Mouse (Mus musculus): ENCODE measurements around the gene Mto1.
"Not testable (repeated sequence)": the region's sequence is repeated elsewhere in the genome, so short reads cannot be mapped to it uniquely, and the experiment has no call there.

Mto1 gene

DNA sequence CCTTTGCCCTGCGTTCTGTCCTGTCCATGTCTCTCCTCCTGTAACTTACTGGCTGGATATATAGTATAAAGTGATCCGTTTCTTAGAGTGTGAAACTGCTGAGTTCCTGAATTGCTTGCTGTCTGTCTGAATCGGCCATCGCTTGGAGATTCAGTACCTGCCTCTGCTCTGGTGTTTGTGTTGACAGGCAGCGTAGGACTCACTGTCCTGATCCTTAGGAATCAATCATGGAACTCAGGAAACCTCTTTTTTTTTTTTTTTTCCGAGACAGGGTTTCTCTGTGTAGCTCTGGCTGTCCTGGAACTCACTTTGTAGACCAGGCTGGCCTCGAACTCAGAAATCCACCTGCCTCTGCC, 58.7 kb downstream of the Mto1 start:
- no peak for DNase-seq

DNA sequence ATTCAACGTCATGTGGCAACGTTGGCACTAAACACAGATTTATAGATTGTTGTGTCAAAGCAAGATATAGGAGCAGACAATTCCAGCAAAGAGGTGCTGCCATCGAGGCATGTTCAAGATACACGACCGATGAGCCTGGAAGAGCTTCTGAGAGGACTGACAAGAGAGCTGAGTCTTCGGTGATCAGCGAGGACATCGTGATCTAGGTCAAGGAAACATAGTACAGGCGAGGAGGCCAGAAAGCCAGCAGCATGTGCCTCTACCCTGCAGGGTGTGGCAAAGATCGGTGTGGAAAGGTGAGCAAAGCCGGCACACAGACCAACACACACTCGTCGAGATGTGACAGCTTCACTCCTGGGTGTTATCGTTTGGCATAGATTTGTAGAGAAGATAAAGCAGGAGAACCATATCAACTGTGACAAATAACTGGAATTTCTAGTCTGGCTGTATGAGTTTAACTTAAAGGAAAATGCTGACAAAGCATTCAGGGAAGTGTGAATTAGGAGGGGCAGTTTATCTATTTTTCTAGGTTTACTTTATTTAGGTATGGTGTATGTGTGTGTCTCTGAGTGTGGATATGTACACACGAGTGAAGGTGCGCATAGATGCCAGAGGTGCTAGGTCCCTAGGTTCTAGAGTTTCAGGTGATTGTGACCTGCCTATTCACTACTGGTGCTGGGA, 60.2 kb downstream of the Mto1 start:
- DNase-seq: no peak

DNA sequence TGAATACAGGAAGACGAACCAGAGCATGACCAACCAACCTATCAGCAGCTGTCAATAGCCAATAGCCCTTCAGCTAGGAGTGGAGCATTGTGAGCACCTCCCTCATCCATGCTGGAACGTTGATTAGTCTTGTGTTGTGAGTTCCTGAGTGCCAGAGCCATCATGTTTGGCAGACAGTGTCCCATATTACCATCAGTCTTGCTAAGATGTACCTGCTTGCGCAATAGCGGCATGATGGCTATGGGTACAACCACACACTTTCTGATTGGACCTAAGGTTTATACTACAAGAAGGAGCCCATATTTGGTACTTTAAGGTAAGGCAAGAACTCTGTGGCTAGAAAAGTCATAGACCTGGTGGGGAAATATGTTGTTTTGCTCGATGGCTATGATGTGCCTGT, 63.7 kb downstream of the Mto1 start:
- no peak for DNase-seq

DNA sequence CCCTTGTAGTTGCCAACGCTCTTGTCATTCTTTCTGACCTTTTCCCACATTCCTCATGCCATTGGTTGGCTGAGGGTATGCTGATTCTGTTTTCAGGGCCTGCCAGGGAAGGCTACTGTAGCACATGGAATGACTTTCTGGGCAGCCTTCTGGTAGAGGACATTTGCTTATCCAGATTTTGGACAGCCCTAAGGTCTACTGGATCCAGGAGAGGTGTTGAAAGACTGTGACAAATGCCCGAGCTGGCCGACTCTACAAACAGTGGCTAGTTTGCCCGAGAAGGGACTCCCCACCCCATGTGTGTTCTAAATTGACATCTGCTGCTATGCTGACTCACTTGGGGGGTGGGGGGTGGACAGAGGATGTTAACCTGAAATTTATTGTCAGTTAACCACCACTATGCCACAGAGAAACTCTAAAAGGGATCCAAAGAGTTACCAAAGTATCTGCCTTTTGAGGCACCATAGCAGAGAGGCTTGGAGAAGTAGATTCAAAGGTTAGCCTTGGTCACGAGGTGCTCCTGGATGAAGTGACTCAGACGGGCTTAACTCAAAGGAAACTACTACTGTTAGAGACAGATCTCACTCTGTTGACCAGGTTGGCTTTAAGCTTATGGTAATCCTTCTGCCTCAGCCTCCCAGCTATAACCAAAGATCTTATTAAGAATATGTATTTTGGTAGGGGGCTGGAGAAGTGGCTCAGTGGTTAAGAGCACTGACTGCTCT, 65.9 kb downstream of the Mto1 start:
- no peak for DNase-seq

DNA sequence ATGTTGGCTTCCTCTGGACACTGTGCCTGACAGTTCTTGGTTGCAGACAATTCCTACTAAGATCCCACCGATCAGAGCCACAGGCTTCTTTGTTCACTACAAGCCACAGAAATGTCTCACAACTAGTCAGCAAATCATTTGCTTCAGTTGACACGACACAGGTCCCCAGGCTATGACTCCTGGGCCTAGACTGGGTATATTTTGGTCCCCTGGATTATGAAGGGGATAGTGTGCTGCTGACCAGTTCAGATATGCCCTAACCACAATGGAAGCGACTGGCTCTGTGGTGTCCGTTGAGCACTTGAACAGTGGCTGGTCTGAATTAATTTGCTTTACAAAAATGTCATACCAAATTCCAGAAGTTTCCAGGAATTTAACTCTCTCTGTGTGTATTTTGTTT, 66.7 kb downstream of the Mto1 start:
- no peak for DNase-seq

DNA sequence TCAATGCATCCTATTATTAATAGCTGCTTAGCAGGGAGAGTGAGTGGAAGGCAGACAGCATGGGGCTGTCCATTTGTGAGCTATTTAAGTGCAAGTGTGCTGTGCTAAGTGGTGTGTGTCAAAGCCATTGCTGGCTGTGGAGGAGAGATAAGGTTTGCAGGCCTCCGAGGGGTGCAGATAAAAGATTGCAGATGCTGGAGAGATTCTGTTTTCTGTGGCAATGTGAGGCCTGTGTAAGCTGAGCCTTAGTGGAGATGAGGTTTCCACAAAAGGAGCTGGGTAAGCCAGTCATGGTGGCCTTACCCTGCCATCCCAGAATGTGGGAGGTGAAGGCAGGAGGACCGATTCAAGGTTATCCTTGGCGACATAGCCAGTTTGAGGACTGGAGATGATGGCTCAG, 68.1 kb downstream of the Mto1 start:
- DNase-seq: no peak

DNA sequence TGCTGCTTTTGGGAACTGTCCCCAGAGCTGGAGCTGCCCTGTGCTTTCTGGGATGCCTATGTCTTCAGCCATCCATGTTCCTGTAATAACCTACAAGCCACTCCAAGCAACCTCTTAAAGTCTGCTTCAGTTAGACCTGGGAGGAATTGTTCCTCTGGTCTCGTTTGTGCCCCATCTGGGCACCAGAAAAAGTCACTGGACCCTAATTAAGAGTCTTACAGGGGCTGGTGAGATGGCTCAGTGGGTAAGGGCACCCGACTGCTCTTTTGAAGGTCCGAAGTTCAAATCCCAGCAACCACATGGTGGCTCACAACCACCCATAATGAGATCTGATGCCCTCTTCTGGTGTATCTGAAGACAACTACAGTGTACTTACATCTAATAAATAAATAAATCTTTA, 69.2 kb downstream of the Mto1 start:
- DNase-seq: not testable (repeated sequence)

DNA sequence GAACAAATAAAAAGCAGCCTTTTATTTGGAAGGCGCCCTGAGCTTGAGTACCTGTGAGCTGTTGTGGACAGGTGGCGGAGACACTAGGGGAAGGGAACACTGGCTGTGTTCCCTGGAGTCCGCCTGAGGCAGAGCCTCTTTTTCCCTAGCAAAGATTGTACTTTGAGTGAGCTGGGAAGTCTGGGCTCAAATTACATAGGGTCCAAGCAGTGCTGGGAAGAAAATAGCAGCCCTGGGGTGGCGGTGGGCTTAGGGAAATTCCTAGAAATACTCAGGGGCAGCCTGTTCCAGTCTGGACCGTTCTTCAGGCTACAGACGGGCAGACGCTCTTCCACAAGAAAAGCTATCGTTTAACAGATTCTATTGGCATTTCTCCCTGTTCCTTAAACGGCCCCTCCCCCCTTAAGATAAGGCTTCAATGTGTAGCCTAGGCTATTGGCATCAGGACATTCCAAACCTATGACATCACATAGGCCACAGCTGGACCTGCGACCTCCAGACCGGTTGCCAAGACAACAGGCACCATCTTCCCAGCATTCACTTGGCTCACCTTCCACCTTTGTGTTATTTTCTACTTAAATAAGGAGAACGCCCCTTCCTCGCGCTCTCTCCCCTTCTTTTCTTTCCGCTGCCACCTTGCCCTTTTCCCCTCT, 72.2 kb downstream of the Mto1 start:
- peak; percentile 56 to 67 for DNase-seq

DNA sequence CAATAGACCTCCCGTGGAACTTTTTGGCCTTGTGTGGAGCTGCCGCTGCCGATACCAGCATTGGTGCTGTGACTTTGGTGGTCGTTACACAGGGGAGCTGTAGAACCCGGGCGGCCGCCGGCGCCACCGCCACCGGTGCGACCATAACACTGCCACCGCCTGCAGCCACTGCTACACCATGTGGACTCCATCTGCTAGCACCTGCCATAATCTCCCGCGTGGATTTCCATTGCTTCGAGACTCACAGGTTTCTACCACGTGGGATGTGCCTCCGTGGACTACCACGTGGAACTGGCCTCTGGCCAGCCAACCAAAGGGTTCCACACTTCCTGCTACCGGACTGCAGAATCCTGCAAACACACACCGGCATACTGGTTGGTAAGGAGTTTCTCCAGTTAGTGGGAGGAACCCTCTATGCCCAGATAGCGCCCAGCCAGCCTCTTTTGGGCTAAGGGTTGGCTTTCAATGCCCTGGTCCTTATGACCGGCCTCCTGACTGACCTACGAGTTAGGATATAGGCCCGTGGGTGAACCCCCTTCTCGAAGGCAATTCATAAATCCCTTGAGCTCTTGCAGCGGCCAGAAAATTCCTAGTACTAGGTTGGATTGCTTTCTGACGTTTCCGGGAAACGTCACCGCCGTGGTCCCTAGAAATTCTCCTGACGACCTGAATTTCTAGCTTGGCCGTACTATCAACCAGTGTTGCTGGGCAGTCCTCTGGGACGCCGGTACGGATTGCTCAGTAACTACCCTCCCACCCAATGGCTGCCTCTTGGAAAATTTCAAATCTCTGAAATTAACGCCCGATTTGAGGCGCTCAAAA, 73.0 kb downstream of the Mto1 start:
- DNase-seq: peak; percentile 78 to 91

DNA sequence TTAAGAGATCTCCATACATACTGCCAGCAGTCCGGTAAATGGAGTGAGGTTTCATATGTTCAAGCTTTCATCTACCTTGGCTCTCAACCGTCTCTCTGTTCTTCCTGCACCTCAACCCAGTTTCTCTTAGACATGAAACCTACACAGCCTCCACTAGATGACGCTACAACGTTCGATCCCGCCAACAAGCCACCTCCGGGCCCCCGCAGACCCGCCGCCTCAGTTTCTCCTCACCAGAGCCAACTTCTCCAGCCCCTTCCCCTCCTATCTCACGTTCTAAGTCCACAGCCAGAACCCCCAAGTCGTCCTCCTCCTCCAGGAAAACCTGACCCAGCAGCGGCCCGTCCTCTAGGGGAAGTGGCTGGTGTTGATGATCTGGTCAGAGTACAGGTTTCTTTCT, 73.7 kb downstream of the Mto1 start:
- DNase-seq: peak; percentile 35 to 50
